10 mouse cellular contexts compared by ENCODE assay signal in the genomic region with DNA sequence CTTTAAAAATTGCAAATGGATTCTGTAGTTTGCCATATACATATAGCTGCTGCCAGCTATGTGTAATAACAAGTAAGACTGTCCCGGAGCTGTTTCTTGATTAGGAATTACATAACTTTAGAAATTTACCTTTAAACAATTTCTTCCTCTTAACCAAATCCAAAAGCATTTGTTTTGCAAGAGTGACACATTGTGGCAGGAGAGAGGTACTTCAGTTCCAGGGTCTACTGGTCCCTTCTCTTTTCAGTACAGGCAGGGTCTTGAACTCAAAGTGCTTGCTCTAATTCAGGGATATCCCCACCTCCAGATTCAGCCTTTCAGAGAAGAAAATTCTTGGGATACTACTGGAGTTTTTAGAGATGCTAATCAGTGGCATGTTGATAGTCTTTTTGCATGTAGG. TPM values are rescaled to one million over a fixed set of nuclear protein-coding genes. Genes with fewer than 3 reads are reported as not detected.
DNase-seq lines count a peak whose midpoint lies in the region; ATAC-seq and TF ChIP-seq lines count a peak whose summit lies in the region.
"Had no signal": no experiment of that assay in that cellular context is flagged by ENCODE, and none has a peak within 500 bp of the region (broad histone marks: within the 10 kb centered on the region; RNA-seq: fewer than 3 reads in every experiment).

No protein-coding gene starts in this region.

- 98% methylated on average over 1 of the region's 1 CpGs for WGBS in hindbrain, embryonic 14.5 days
- WGBS in hindbrain, embryonic 13.5 days: 97% methylated on average over 1 of the region's 1 CpGs
- 83% methylated on average over 1 of the region's 1 CpGs for WGBS in embryonic facial prominence, embryonic 14.5 days
- 94% methylated on average over 1 of the region's 1 CpGs for WGBS in neural tube, embryonic 15.5 days

- H3K27me3 ChIP-seq in hindbrain, embryonic 14.5 days (ENCODE audit: control insufficient read depth, insufficient read depth, low read length): no peaks in the 10 kb centered on the region
- H3K27me3 ChIP-seq in hindbrain, embryonic 13.5 days: no peaks in the 10 kb centered on the region
- H3K27me3 ChIP-seq in ES-Bruce4 (ENCODE audit: control insufficient read depth, insufficient read depth, low read length, poor library complexity, severe bottlenecking): no peaks in the 10 kb centered on the region
- H3K27me3 ChIP-seq in embryonic facial prominence, embryonic 14.5 days (replicated peaks; ENCODE audit: control insufficient read depth, insufficient read depth, low read length): no peaks in the 10 kb centered on the region
- no peaks in the 10 kb centered on the region for H3K27me3 ChIP-seq in neural tube, embryonic 15.5 days (replicated peaks)
- H3K27me3 ChIP-seq: liver, embryonic 15.5 days had no signal

- TF ChIP-seq EP300 in ES-Bruce4 (IDR thresholded peaks at IDR 0.05; ENCODE audit: insufficient read depth, low read depth, low read length): no peak

- no peak for ATAC-seq in hindbrain, embryonic 14.5 days (ENCODE audit: low FRiP score)
- ATAC-seq in hindbrain, embryonic 13.5 days (ENCODE audit: low FRiP score): no peak
- ATAC-seq in embryonic facial prominence, embryonic 14.5 days (ENCODE audit: low read depth): no peak
- ATAC-seq in neural tube, embryonic 15.5 days (ENCODE audit: low FRiP score): no peak

- H3K4me3 ChIP-seq in hindbrain, embryonic 14.5 days (replicated peaks; ENCODE audit: low read length): no peak overlapping the region
- no peak overlapping the region for H3K4me3 ChIP-seq in hindbrain, embryonic 13.5 days
- no peak overlapping the region for H3K4me3 ChIP-seq in ES-Bruce4 (ENCODE audit: low read depth, low read length)
- no peak overlapping the region for H3K4me3 ChIP-seq in embryonic facial prominence, embryonic 14.5 days (ENCODE audit: low read depth, low read length)
- no peak overlapping the region for H3K4me3 ChIP-seq in neural tube, embryonic 15.5 days (replicated peaks)
- H3K4me3 ChIP-seq: liver, embryonic 15.5 days had no signal

- H3K4me2 ChIP-seq in hindbrain, embryonic 14.5 days (replicated peaks): no peak overlapping the region
- H3K4me2 ChIP-seq in hindbrain, embryonic 13.5 days: no peak overlapping the region
- H3K4me2 ChIP-seq in embryonic facial prominence, embryonic 14.5 days (ENCODE audit: low read depth, low read length): no peak overlapping the region
- H3K4me2 ChIP-seq in neural tube, embryonic 15.5 days: no peak overlapping the region
- H3K4me2 ChIP-seq: liver, embryonic 15.5 days had no signal

- H3K36me3 ChIP-seq in hindbrain, embryonic 14.5 days (replicated peaks; ENCODE audit: control insufficient read depth, insufficient read depth): peaks cover 69% of the 10 kb centered on the region
- peaks cover 43% of the 10 kb centered on the region for H3K36me3 ChIP-seq in hindbrain, embryonic 13.5 days
- H3K36me3 ChIP-seq in ES-Bruce4 (ENCODE audit: control insufficient read depth, insufficient read depth, low read length, poor library complexity, severe bottlenecking): peaks cover 45% of the 10 kb centered on the region
- H3K36me3 ChIP-seq in embryonic facial prominence, embryonic 14.5 days (ENCODE audit: control insufficient read depth, insufficient read depth, low read length): peaks cover 51% of the 10 kb centered on the region
- peaks cover 27% of the 10 kb centered on the region for H3K36me3 ChIP-seq in neural tube, embryonic 15.5 days

- no peaks in the 10 kb centered on the region for H3K4me1 ChIP-seq in hindbrain, embryonic 14.5 days (replicated peaks; ENCODE audit: control insufficient read depth, insufficient read depth, low read length)
- no peaks in the 10 kb centered on the region for H3K4me1 ChIP-seq in hindbrain, embryonic 13.5 days (replicated peaks)
- H3K4me1 ChIP-seq in ES-Bruce4 (ENCODE audit: control insufficient read depth, insufficient read depth, low read length): peaks cover 1% of the 10 kb centered on the region
- no peaks in the 10 kb centered on the region for H3K4me1 ChIP-seq in embryonic facial prominence, embryonic 14.5 days (ENCODE audit: control insufficient read depth, insufficient read depth, low read length)
- H3K4me1 ChIP-seq in neural tube, embryonic 15.5 days: no peaks in the 10 kb centered on the region
- H3K4me1 ChIP-seq: liver, embryonic 15.5 days had no signal

- TF ChIP-seq CTCF in ES-Bruce4 (IDR thresholded peaks at IDR 0.05; ENCODE audit: low read depth, low read length): peak; percentile 3

- no peak overlapping the region for H3K27ac ChIP-seq in hindbrain, embryonic 14.5 days
- no peak overlapping the region for H3K27ac ChIP-seq in hindbrain, embryonic 13.5 days
- no peak overlapping the region for H3K27ac ChIP-seq in ES-Bruce4 (ENCODE audit: insufficient read depth, low read length)
- no peak overlapping the region for H3K27ac ChIP-seq in embryonic facial prominence, embryonic 14.5 days (replicated peaks; ENCODE audit: low read depth, low read length)
- H3K27ac ChIP-seq in neural tube, embryonic 15.5 days (replicated peaks): no peak overlapping the region
- H3K27ac ChIP-seq: liver, embryonic 15.5 days had no signal

- no peaks in the 10 kb centered on the region for H3K9me3 ChIP-seq in hindbrain, embryonic 14.5 days (ENCODE audit: control insufficient read depth, low read length)
- no peaks in the 10 kb centered on the region for H3K9me3 ChIP-seq in hindbrain, embryonic 13.5 days
- no peaks in the 10 kb centered on the region for H3K9me3 ChIP-seq in ES-Bruce4 (replicated peaks; ENCODE audit: control insufficient read depth, insufficient read depth, low read length, poor library complexity, severe bottlenecking)
- H3K9me3 ChIP-seq in embryonic facial prominence, embryonic 14.5 days (ENCODE audit: control insufficient read depth, low read length): no peaks in the 10 kb centered on the region
- H3K9me3 ChIP-seq in neural tube, embryonic 15.5 days (replicated peaks): no peaks in the 10 kb centered on the region
- H3K9me3 ChIP-seq: liver, embryonic 15.5 days had no signal

- TF ChIP-seq POLR2A in ES-Bruce4 (IDR thresholded peaks at IDR 0.05; ENCODE audit: insufficient read depth, low read length): no peak

- no peak overlapping the region for H3K9ac ChIP-seq in hindbrain, embryonic 14.5 days
- no peak overlapping the region for H3K9ac ChIP-seq in hindbrain, embryonic 13.5 days
- H3K9ac ChIP-seq in ES-Bruce4 (ENCODE audit: low read depth, poor library complexity, severe bottlenecking): no peak overlapping the region
- H3K9ac ChIP-seq in embryonic facial prominence, embryonic 14.5 days (ENCODE audit: low read depth, low read length): no peak overlapping the region
- no peak overlapping the region for H3K9ac ChIP-seq in neural tube, embryonic 15.5 days (replicated peaks)
- H3K9ac ChIP-seq: liver, embryonic 15.5 days had no signal

- DNase-seq in hindbrain, embryonic 14.5 days (ENCODE audit: low spot score): peak; percentile 56
- DNase-seq in 416B (ENCODE audit: low read depth): peak; percentile 60
- peak; percentile 19 for DNase-seq in embryonic facial prominence, embryonic 14.5 days (ENCODE audit: low spot score)
- no peak for DNase-seq in right cerebral cortex, postnatal 36 days (ENCODE audit: low spot score in 2 of 2)
- no peak for DNase-seq in natural killer cell, adult 2 months (ENCODE audit: low spot score in 2 of 2)
- DNase-seq: thymus, postnatal 4 days had no signal

RNA-seq across cellular contexts. Expression of gene Smarcad1, which starts 36.8 kb away (rescaled TPM):
- 69.4 and 79.2 TPM in 2 replicates for polyA plus RNA-seq in hindbrain, embryonic 14.5 days (2014; fragmentation: Nextera tagmentation; extraction: Ambion mirVana)
- polyA plus RNA-seq in hindbrain, embryonic 13.5 days (2015; fragmentation: Nextera tagmentation; extraction: Ambion mirVana): 98.8 and 101 TPM in 2 replicates
- 139 and 140 TPM in 2 replicates for polyA plus RNA-seq in ES-Bruce4 (2011; ENCODE audit: insufficient read depth, insufficient read length, low read depth, missing spikeins)
- polyA plus RNA-seq in embryonic facial prominence, embryonic 14.5 days (2014; fragmentation: Nextera tagmentation; extraction: Ambion mirVana): 46.7 and 48.3 TPM in 2 replicates
- polyA plus RNA-seq in neural tube, embryonic 15.5 days (2015; fragmentation: Nextera tagmentation; extraction: Ambion mirVana): 46.2 and 48.2 TPM in 2 replicates

Comparison
In these comparisons a context has a peak if more than half of its experiments do, and no peak if none do; other contexts are left out.
1. DNase-seq: peak in hindbrain, embryonic 14.5 days (single experiment), 416B (single experiment) and embryonic facial prominence, embryonic 14.5 days (single experiment); none in right cerebral cortex, postnatal 36 days (0 of 2) and natural killer cell, adult 2 months (0 of 2).